Mouse (Mus musculus): ENCODE measurements at regions not wholly inside any gene's neighbourhood (a gene's known extent, or its start where the extent isn't known, plus 50 kb on each side); places are given as distances from the start of the nearest gene placed in this dataset.
A peak's percentile ranks its signal among the peaks of the same experiment; 100 is the strongest.

- no peak for DNase-seq
- intact Hi-C loops (cut with DNase I): no loop called here
These were observed 103.4 kb downstream of the Mreg start for GRCm38 (mm10) chr1:72108678-72109077.

GRCm38 (mm10) chr1:72107125-72107524, 105.0 kb downstream of the Mreg start:
- no peak for DNase-seq
- intact Hi-C loops (cut with DNase I): no loop called here

- intact Hi-C loops (cut with DNase I): no loop called here
- DNase-seq: no peak
These were observed 105.5 kb downstream of the Mreg start for GRCm38 (mm10) chr1:72106655-72107054.

- intact Hi-C loops (cut with DNase I): no loop called here
These were observed 106.6 kb downstream of the Mreg start for GRCm38 (mm10) chr1:72105435-72106057.

GRCm38 (mm10) chr1:72103962-72104361, 108.1 kb downstream of the Mreg start:
- no peak for DNase-seq
- intact Hi-C loops (cut with DNase I): no loop called here

More at GRCm38 (mm10) chr1:72105435-72106057, 106.6 kb downstream of the Mreg start:
- DNase-seq: no peak

GRCm38 (mm10) chr1:72103387-72103786, 108.7 kb downstream of the Mreg start:
- intact Hi-C loops (cut with DNase I): no loop called here
- no peak for DNase-seq

GRCm38 (mm10) chr1:72099447-72099846, 112.7 kb downstream of the Mreg start:
- intact Hi-C loops (cut with DNase I): no loop called here
- no peak for DNase-seq

DNA sequence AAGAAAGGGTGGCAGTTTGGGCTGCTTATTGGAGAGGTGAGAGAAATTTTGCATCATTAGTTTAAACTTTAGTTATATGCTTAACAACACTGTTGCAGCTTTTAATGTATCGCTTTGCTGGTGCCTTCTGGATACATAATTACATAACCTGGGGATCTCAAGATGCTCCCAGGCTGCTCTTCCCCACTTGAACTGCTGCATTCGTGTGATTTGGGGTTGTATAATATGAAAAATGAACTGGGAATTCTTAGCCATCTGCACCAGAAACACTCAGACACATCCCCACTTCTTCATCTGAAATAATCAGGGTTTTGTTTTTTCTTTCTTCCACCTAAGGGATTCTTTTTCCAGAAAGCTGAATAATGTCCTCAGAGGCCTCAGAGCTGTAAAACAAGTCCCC, 120.8 kb downstream of the Mreg start:
- intact Hi-C loops (cut with DNase I): no loop called here

DNA sequence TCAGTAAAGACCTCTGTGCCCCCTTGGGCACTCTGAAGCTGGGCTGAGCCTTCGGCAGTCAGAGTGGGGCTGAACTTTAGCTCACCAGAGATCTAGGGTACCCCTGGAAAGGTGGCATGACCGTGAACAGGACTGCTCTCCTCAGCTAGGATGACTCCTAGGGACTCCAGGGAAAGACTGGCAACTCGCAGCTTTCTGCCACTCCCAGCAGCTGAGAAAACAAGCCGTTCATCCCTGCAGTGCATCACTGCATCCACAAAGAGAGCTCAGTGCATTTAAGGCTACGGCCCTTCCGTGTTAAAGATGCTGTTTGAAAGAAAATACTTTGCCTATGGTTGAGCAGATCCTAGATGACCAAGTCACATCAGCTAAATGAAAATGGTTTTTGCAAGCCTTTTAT, 126.4 kb downstream of the Mreg start:
- DNase-seq: no peak
- intact Hi-C loops (cut with DNase I): no loop called here

More for the DNA sequence above, 120.8 kb downstream of the Mreg start:
- no peak for DNase-seq

GRCm38 (mm10) chr1:72084219-72084618, 127.9 kb downstream of the Mreg start:
- intact Hi-C loops (cut with DNase I): no loop called here
- no peak for DNase-seq

DNA sequence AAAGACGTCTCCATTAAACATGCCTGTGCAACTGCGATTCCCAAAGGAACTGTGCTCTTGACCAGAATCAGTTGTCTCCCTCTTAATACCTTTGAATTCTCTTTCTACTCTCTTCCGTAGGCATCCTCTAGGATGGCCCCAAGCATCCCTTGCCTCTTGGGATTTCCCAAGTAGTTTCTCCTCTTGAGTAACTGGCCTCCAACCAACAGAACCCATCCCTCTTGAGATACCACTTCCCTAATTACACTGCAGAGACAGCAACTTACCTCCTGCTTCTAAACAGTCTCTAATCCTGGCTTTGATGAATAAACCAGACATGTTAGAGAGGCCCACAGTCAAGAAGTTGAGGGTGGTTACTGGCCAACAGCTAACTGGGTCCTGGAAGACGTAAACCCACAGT, 129.7 kb downstream of the Mreg start:
- no peak for DNase-seq
- intact Hi-C loops (cut with DNase I): no loop called here

- intact Hi-C loops (cut with DNase I): no loop called here
- DNase-seq: no peak
These were observed 130.3 kb downstream of the Mreg start for GRCm38 (mm10) chr1:72081811-72082210.

DNA sequence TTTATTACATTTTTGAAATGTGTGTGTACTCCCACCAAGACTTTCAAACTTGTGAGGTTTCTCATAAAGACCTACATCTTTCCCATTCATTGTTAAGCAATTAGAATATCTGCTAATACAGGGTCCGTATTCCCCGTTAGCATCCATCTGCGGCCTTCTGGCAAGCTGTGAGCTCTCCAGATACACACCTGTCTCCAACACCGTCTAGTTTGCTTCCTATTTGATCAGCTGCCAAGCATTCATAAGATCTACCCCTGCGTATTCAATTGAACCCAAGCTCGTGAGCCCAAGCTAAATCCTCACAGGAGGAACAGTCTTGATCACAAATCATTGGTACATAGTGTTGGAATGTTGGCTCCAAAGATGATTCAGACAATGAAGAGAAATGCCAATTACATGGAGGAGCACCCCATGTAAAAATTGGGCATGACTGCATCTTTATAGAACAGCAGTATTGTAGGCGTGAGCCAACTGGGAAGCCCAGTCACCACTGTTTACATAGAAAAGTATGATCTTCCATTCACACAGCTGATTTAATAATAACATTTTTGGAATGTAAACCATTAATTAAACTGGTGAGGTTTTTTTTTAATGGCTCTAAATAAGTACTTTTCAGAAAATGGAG, 133.1 kb downstream of the Mreg start:
- intact Hi-C loops (cut with DNase I): no loop called here
- no peak for DNase-seq

- no peak for DNase-seq
- intact Hi-C loops (cut with DNase I): no loop called here
These were observed 135.8 kb downstream of the Mreg start for GRCm38 (mm10) chr1:72076341-72076740.

DNA sequence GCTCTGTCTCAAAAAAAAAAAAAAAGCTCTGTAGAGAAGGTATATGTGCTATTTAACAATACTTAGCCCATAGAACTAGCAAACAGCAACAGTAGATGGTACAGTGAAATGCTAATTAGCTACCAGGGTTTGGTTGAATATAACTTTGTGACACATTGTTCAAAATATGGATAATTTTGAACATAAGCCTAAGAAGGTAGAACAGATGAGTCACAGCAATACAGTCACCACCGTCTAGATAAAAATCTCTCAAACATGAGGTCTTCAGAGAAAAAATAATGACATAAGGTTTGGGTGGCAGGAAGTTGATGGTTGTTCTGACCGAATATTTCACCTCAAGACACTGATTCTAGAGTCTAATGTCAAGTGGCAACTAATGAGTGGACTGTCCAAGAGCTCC, 136.6 kb downstream of the Mreg start:
- DNase-seq: no peak
- intact Hi-C loops (cut with DNase I): no loop called here

- intact Hi-C loops (cut with DNase I): no loop called here
- DNase-seq: no peak
These were observed 138.9 kb downstream of the Mreg start for GRCm38 (mm10) chr1:72073245-72073644.

- no peak for DNase-seq
- intact Hi-C loops (cut with DNase I): no loop called here
These were observed 141.6 kb downstream of the Mreg start for GRCm38 (mm10) chr1:72070489-72070888.

DNA sequence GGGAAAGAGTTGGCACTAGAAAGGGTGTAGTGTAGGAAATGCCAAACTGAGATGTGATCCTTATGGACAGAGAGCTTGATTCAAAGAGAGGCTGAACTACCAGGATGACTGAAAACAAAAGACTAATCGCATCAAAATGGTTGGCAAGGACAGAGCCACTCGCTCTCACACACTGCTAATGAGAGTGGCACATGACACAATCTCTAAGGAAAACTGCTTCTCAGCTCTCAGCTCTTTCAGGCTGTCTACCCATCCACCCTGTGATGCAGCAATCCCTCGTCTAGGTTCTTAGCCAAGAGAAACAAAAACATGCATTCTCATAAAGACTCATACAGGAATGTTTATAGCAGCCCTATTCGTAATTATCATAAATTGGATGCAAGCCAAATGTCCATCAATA, 143.1 kb downstream of the Mreg start:
- DNase-seq: no peak
- intact Hi-C loops (cut with DNase I): no loop called here

DNA sequence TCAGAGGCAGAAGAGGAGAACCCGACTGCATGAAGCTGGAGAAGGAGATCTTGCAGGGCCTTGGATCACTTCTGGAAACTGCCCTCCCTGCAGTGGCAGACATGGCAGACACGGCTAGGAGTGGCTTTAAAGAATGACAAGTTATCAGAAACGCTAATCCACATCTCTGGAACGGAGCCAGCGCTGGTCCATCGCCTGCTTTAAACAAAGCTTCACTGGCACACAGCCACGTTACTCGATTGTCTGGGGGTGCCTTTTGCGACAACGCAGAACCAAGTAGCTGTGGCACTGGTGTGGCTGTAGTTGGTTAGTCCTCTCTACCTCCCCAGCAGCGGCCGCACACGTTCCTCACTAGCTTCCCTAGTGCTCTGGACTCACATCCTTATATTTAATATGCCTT, 147.0 kb downstream of the Mreg start:
- DNase-seq: no peak
- intact Hi-C loops (cut with DNase I): no loop called here

GRCm38 (mm10) chr1:72060393-72060792, 151.7 kb downstream of the Mreg start:
- intact Hi-C loops (cut with DNase I): no loop called here
- no peak for DNase-seq

GRCm38 (mm10) chr1:72058045-72058703, 153.9 kb downstream of the Mreg start:
- DNase-seq: peak in 1 of 2 experiments; percentile 3
- intact Hi-C loops (cut with DNase I): no loop called here

DNA sequence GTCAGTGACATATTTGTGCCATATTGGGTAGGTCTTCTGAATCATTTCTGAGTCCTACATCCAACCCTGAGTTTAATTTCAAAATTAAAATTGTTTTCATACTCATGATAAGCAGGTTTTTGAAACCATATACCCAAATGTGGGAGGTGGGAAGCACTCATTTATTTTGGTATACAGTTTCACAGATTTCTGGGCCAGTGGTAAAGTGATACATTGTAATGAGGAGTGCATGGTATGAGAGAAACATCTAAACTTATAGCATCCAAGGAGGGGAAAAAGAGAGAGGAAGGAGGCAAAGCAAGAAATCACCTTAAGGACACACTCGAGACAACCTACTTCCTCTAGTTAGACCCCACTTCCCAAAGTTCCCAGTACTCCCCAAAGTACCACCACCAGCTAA, 157.6 kb downstream of the Mreg start:
- DNase-seq: no peak
- intact Hi-C loops (cut with DNase I): no loop called here
